In the genomic region with DNA sequence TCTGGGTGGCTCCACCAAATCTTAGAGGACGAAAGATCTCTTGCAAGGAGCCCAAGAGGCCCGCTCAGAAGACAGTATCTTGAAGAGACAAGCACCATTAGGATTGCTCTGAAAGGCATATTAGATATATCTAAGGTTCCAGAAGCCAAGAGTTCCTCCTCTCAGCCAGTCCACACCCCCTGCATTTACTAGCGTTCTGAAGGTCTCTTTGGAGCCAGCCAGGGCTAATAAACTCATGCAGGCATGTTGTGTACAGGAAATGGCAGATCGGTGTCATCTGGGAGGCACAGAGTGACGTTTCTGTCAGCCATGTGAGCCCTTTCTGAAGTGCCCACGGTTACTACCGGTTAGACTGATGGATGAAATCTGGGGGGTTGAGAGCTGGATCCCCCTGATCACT, we compare ENCODE assay signal across 19 mouse cellular contexts. TPM values are rescaled to one million over a fixed set of nuclear protein-coding genes. Genes with fewer than 3 reads are reported as not detected.
DNase-seq lines count a peak whose midpoint lies in the region; ATAC-seq and TF ChIP-seq lines count a peak whose summit lies in the region.
"Had no signal": no experiment of that assay in that cellular context is flagged by ENCODE, and none has a peak within 500 bp of the region (broad histone marks: within the 10 kb centered on the region; RNA-seq: fewer than 3 reads in every experiment).

No protein-coding gene starts in this region.

- no peaks in the 10 kb centered on the region for H3K27me3 ChIP-seq in lung, embryonic 15.5 days
- no peaks in the 10 kb centered on the region for H3K27me3 ChIP-seq in small intestine, adult 2 months (ENCODE audit: control insufficient read depth, insufficient read depth, low read length)
- H3K27me3 ChIP-seq in forebrain, embryonic 13.5 days: no peaks in the 10 kb centered on the region
- H3K27me3 ChIP-seq: neural tube, embryonic 15.5 days; Patski had no signal

- no peak overlapping the region for H3K4me3 ChIP-seq in brown adipose tissue, adult 24 weeks (ENCODE audit: insufficient read depth, low read depth, low read length)
- H3K4me3 ChIP-seq in lung, embryonic 15.5 days: no peak overlapping the region
- 0 out of 2 replicates have a peak overlapping the region, but pooled peaks have one; percentile 5 for H3K4me3 ChIP-seq in small intestine, adult 2 months (ENCODE audit: low read depth, low read length)
- H3K4me3 ChIP-seq in forebrain, embryonic 13.5 days: no peak overlapping the region
- H3K4me3 ChIP-seq: heart, adult 2 months; liver, embryonic 13.5 days; neural tube, embryonic 15.5 days had no signal

- ATAC-seq in lung, embryonic 15.5 days (ENCODE audit: borderline replicate concordance, extremely low read depth, low FRiP score, low TSS enrichment): no peak
- no peak for ATAC-seq in forebrain, embryonic 13.5 days
- ATAC-seq in megakaryocyte, adult 5-6 weeks (ENCODE audit: poor library complexity, severe bottlenecking): no peak
- ATAC-seq: forebrain, embryonic 14.5 days; hindbrain, embryonic 16.5 days; Patski had no signal

- WGBS in lung, embryonic 15.5 days: 55% methylated on average over 7 of the region's 7 CpGs
- WGBS in small intestine, adult 2 months: 29% methylated on average over 7 of the region's 7 CpGs
- WGBS in forebrain, embryonic 13.5 days: 87% methylated on average over 7 of the region's 7 CpGs

- peak; percentile 34 for DNase-seq in urinary bladder, postnatal 14 days (ENCODE audit: low spot score)
- no peak for DNase-seq in urinary bladder, adult 18-20 months (ENCODE audit: low spot score in 2 of 2)
- DNase-seq in frontal cortex, postnatal 36 days (ENCODE audit: low spot score in 2 of 2): no peak
- DNase-seq: cerebellum, adult 18-20 months; heart, adult 2 months; kidney, postnatal 10 days; liver, embryonic 13.5 days; retina, postnatal 1 day; thymus, postnatal 14 days had no signal

- H3K4me2 ChIP-seq in lung, embryonic 15.5 days: peak overlapping the region; percentile 28
- H3K4me2 ChIP-seq in forebrain, embryonic 13.5 days: no peak overlapping the region
- H3K4me2 ChIP-seq: liver, embryonic 13.5 days; neural tube, embryonic 15.5 days had no signal

- no peak overlapping the region for H3K9ac ChIP-seq in lung, embryonic 15.5 days
- no peak overlapping the region for H3K9ac ChIP-seq in forebrain, embryonic 13.5 days
- H3K9ac ChIP-seq: liver, embryonic 13.5 days; neural tube, embryonic 15.5 days had no signal

- TF ChIP-seq POLR2A in small intestine, adult 2 months (IDR thresholded peaks at IDR 0.05; ENCODE audit: low read depth, low read length): no peak

- peaks cover 23% of the 10 kb centered on the region; the same call in 1 of the 2 replicates for H3K4me1 ChIP-seq in brown adipose tissue, adult 24 weeks (ENCODE audit: control insufficient read depth, insufficient read depth, insufficient read length, low read length)
- H3K4me1 ChIP-seq in lung, embryonic 15.5 days: peaks cover 36% of the 10 kb centered on the region
- H3K4me1 ChIP-seq in small intestine, adult 2 months (ENCODE audit: control insufficient read depth, insufficient read depth, insufficient read length, low read length): peaks cover 38% of the 10 kb centered on the region
- peaks cover 19% of the 10 kb centered on the region for H3K4me1 ChIP-seq in forebrain, embryonic 13.5 days

- H3K27ac ChIP-seq in brown adipose tissue, adult 24 weeks (replicated peaks; ENCODE audit: low read depth, low read length): peak overlapping the region; percentile 79; the same call in 1 of the 2 replicates
- H3K27ac ChIP-seq in lung, embryonic 15.5 days: no peak overlapping the region
- 0 out of 2 replicates have a peak overlapping the region, but pooled peaks have one; percentile 0 for H3K27ac ChIP-seq in small intestine, adult 2 months (ENCODE audit: insufficient read depth, low read depth, low read length)
- H3K27ac ChIP-seq in forebrain, embryonic 13.5 days: no peak overlapping the region
- H3K27ac ChIP-seq: heart, adult 2 months; liver, embryonic 13.5 days; neural tube, embryonic 15.5 days had no signal

- no peaks in the 10 kb centered on the region for H3K9me3 ChIP-seq in lung, embryonic 15.5 days
- no peaks in the 10 kb centered on the region for H3K9me3 ChIP-seq in forebrain, embryonic 13.5 days (replicated peaks)
- H3K9me3 ChIP-seq: liver, embryonic 13.5 days; neural tube, embryonic 15.5 days had no signal

- TF ChIP-seq CTCF in small intestine, adult 2 months (IDR thresholded peaks at IDR 0.05; ENCODE audit: extremely low read depth, insufficient read length, insufficient replicate concordance, low read depth, low read length): no peak

- no peaks in the 10 kb centered on the region for H3K36me3 ChIP-seq in lung, embryonic 15.5 days
- peaks cover 5% of the 10 kb centered on the region; the same call in 1 of the 2 replicates for H3K36me3 ChIP-seq in small intestine, adult 2 months (ENCODE audit: control insufficient read depth, insufficient read depth, low read length)
- H3K36me3 ChIP-seq in forebrain, embryonic 13.5 days (ENCODE audit: poor library complexity, severe bottlenecking): no peaks in the 10 kb centered on the region
- H3K36me3 ChIP-seq: liver, embryonic 13.5 days; neural tube, embryonic 15.5 days had no signal

RNA-seq across cellular contexts. Expression of a gene that starts 4.2 kb away (rescaled TPM):
- polyA plus RNA-seq in brown adipose tissue, adult 24 weeks (2012; ENCODE audit: insufficient read depth, insufficient read length, missing spikeins): 12.2 and 19.9 TPM in 2 replicates
- 20.2 and 23.6 TPM in 2 replicates for polyA plus RNA-seq in lung, embryonic 15.5 days (2015; fragmentation: Nextera tagmentation; extraction: Ambion mirVana)
- 3.8 and 10.9 TPM in 2 replicates for polyA plus RNA-seq in small intestine, adult 2 months (2012; rRNA removed)
- polyA plus RNA-seq in forebrain, embryonic 13.5 days (2015; fragmentation: Nextera tagmentation; extraction: Ambion mirVana): 3.1 and 3.5 TPM in 2 replicates
- total RNA-seq in megakaryocyte, adult 5-6 weeks (2015): 15.4 and 25.5 TPM in 2 replicates
- total RNA-seq in megakaryocyte, adult 5-6 weeks (2017): 21.4 and 22.8 TPM in 2 replicates

RNA-seq across cellular contexts. Expression of a gene that starts 22.7 kb away (rescaled TPM):
- 0.55 TPM in 1 of 2 replicates, not detected in the other for polyA plus RNA-seq in brown adipose tissue, adult 24 weeks (2012; ENCODE audit: insufficient read depth, insufficient read length, missing spikeins)
- polyA plus RNA-seq in lung, embryonic 15.5 days (2015; fragmentation: Nextera tagmentation; extraction: Ambion mirVana): 0.38 and 0.49 TPM in 2 replicates
- polyA plus RNA-seq in small intestine, adult 2 months (2012; rRNA removed): 0.06 and 0.37 TPM in 2 replicates
- 0.14 and 0.21 TPM in 2 replicates for polyA plus RNA-seq in forebrain, embryonic 13.5 days (2015; fragmentation: Nextera tagmentation; extraction: Ambion mirVana)
- total RNA-seq in megakaryocyte, adult 5-6 weeks (2015): 0.41 and 1.3 TPM in 2 replicates
- 1.7 and 1.8 TPM in 2 replicates for total RNA-seq in megakaryocyte, adult 5-6 weeks (2017)

RNA-seq across cellular contexts. Expression of a gene that starts 34.9 kb away (rescaled TPM):
- polyA plus RNA-seq in brown adipose tissue, adult 24 weeks (2012; ENCODE audit: insufficient read depth, insufficient read length, missing spikeins): 1.1 TPM in 1 of 2 replicates, not detected in the other
- 16.6 and 16.7 TPM in 2 replicates for polyA plus RNA-seq in lung, embryonic 15.5 days (2015; fragmentation: Nextera tagmentation; extraction: Ambion mirVana)
- 0.04 and 0.14 TPM in 2 replicates for polyA plus RNA-seq in small intestine, adult 2 months (2012; rRNA removed)
- 34.9 TPM in 2 replicates for polyA plus RNA-seq in forebrain, embryonic 13.5 days (2015; fragmentation: Nextera tagmentation; extraction: Ambion mirVana)
- total RNA-seq in megakaryocyte, adult 5-6 weeks (2015): 0.18 and 0.33 TPM in 2 replicates
- 0.29 and 0.69 TPM in 2 replicates for total RNA-seq in megakaryocyte, adult 5-6 weeks (2017)
- total RNA-seq: monocyte, adult 5-6 weeks had no signal

RNA-seq across cellular contexts. Expression of a gene that starts 55.0 kb away (rescaled TPM):
- 16.4 and 28.5 TPM in 2 replicates for polyA plus RNA-seq in brown adipose tissue, adult 24 weeks (2012; ENCODE audit: insufficient read depth, insufficient read length, missing spikeins)
- 69.3 and 74.3 TPM in 2 replicates for polyA plus RNA-seq in lung, embryonic 15.5 days (2015; fragmentation: Nextera tagmentation; extraction: Ambion mirVana)
- 3.3 and 5.5 TPM in 2 replicates for polyA plus RNA-seq in small intestine, adult 2 months (2012; rRNA removed)
- polyA plus RNA-seq in forebrain, embryonic 13.5 days (2015; fragmentation: Nextera tagmentation; extraction: Ambion mirVana): 48.4 and 50.9 TPM in 2 replicates
- 20.4 and 21.3 TPM in 2 replicates for total RNA-seq in megakaryocyte, adult 5-6 weeks (2015)
- total RNA-seq in megakaryocyte, adult 5-6 weeks (2017): 16.9 and 19.1 TPM in 2 replicates

Comparison
In these comparisons a context has a peak if more than half of its experiments do, and no peak if none do; other contexts are left out.
1. H3K27ac ChIP-seq: peak in brown adipose tissue, adult 24 weeks (single experiment) and small intestine, adult 2 months (single experiment); none in lung, embryonic 15.5 days (single experiment) and forebrain, embryonic 13.5 days (single experiment).